Mouse (Mus musculus) gastrocnemius, adult 2 months (tissue): ENCODE data around the gene 2610528J11Rik. TPM values are rescaled to one million over a fixed set of nuclear protein-coding genes. Genes with fewer than 3 reads are reported as not detected.
"Not testable (repeated sequence)": the region's sequence is repeated elsewhere in the genome, so short reads cannot be mapped to it uniquely, and the experiment has no call there.

Experiments used
- DNase-seq: peaks from one replicate; pipeline ENCODE4 v3.0.0; 2022
- H3K27ac ChIP-seq: fragments of 200-600 bp; 2 replicates; pipeline ENCODE4 v1.8.1; 2022; ENCODE audit warnings: mild to moderate bottlenecking
- H3K4me3 ChIP-seq: fragments of 200-600 bp; 2 replicates; pipeline ENCODE4 v1.8.1; 2022; ENCODE audit warnings: mild to moderate bottlenecking, moderate library complexity
- CTCF ChIP-seq: fragments of 200-600 bp; IDR thresholded peaks from 2 replicates; pipeline ENCODE4 v1.8.1; 2022; ENCODE audit warnings: antibody characterized with exemption, mild to moderate bottlenecking, moderate library complexity
- intact Hi-C: fragments of 180-260 bp; cut with DNase I; formaldehyde crosslinking; loops from one replicate; pipeline ENCODE4 v1.15.1; 2025
- long read RNA-seq, 2 experiments: library from polyadenylated mRNA; stranded (forward); transcript quantifications; one replicate each; pipeline ENCODE4 v2.0.0; 2021
- total RNA-seq, 2 experiments: library from RNA; stranded (reverse); gene quantifications; 2 replicates each; pipeline ENCODE4 v1.2.3; 2021

Gene 2610528J11Rik
- total RNA-seq, result not detected
- long read RNA-seq, experiment 1, result 0 reads
- long read RNA-seq, experiment 2, result 0 reads

- TF ChIP-seq CTCF, result no peak
- intact Hi-C loops, result no loop called here
- H3K27ac ChIP-seq, result no peak within 1 kb of the TSS
- no peak for DNase-seq
- no peak within 1 kb of the TSS for H3K4me3 ChIP-seq
Measured at GRCm38 (mm10) chr4:118526408-118527334, at the start of gene 2610528J11Rik. 2610528J11Rik (plus strand) TSS chr4:118526999.

- intact Hi-C loops, result no loop called here
- DNase-seq, result peak; percentile 61
- peak within 1 kb of the TSS; percentile 66 for H3K4me3 ChIP-seq
- no peak for TF ChIP-seq CTCF
- peak within 1 kb of the TSS; percentile 83 for H3K27ac ChIP-seq
Measured at GRCm38 (mm10) chr4:118489717-118490132, 37.1 kb upstream of the 2610528J11Rik start, which contains the start of gene Tie1. Tie1 (minus strand) TSS chr4:118490061.

- Histone ChIP-seq H3K4me3 (peak overlapping the region; percentile 22; the same call in 1 of the 2 replicates), H3K27ac (peak overlapping the region; percentile 68)
- TF ChIP-seq CTCF, result no peak
- intact Hi-C loops, result no loop called here
- DNase-seq, result no peak
Measured at GRCm38 (mm10) chr4:118490461-118490860, 36.3 kb upstream of the 2610528J11Rik start.

GRCm38 (mm10) chr4:118500171-118500724 is 26.6 kb upstream of the 2610528J11Rik start:
- Histone ChIP-seq H3K4me3 (no peak overlapping the region), H3K27ac (peak overlapping the region; percentile 75)
- no peak for DNase-seq
- no peak for TF ChIP-seq CTCF
- intact Hi-C loops, result no loop called here

GRCm38 (mm10) chr4:118500792-118501191 is 26.0 kb upstream of the 2610528J11Rik start:
- Histone ChIP-seq H3K4me3 (no peak overlapping the region), H3K27ac (peak overlapping the region; percentile 75)
- intact Hi-C loops, result no loop called here
- TF ChIP-seq CTCF, result no peak
- no peak for DNase-seq

- no peak for TF ChIP-seq CTCF
- no peak overlapping the region for H3K4me3 ChIP-seq
- H3K27ac ChIP-seq, result peak overlapping the region; percentile 25; the same call in 1 of the 2 replicates
- intact Hi-C loops, result no loop called here
- peak; percentile 25 for DNase-seq
Measured at GRCm38 (mm10) chr4:118505551-118505950, 21.2 kb upstream of the 2610528J11Rik start.

- H3K27ac ChIP-seq, intact Hi-C loops, DNase-seq: not testable (repeated sequence)
Measured at GRCm38 (mm10) chr4:118507171-118507570, 19.6 kb upstream of the 2610528J11Rik start.

GRCm38 (mm10) chr4:118509050-118509449 is 17.7 kb upstream of the 2610528J11Rik start:
- Histone ChIP-seq H3K27ac (peak overlapping the region; percentile 43), H3K4me3 (no peak overlapping the region)
- DNase-seq, result peak; percentile 41
- TF ChIP-seq CTCF, result no peak
- intact Hi-C loops, result no loop called here

More at GRCm38 (mm10) chr4:118507171-118507570, 19.6 kb upstream of the 2610528J11Rik start:
- H3K4me3 ChIP-seq, result not testable (repeated sequence)

- peak overlapping the region; percentile 19; the same call in 1 of the 2 replicates for H3K4me3 ChIP-seq
- peak overlapping the region; percentile 56 for H3K27ac ChIP-seq
- TF ChIP-seq CTCF, result peak; percentile 48
- peak; percentile 29 for DNase-seq
- intact Hi-C loops, result no loop called here
Measured at GRCm38 (mm10) chr4:118516699-118517496, 9.9 kb upstream of the 2610528J11Rik start.

- intact Hi-C loops, result no loop called here
- H3K27ac ChIP-seq, result no peak overlapping the region
Measured at GRCm38 (mm10) chr4:118517497-118518146, 9.2 kb upstream of the 2610528J11Rik start.

GRCm38 (mm10) chr4:118518208-118518607 is 8.6 kb upstream of the 2610528J11Rik start:
- intact Hi-C loops, result no loop called here
- Histone ChIP-seq H3K4me3 (no peak overlapping the region), H3K27ac (no peak overlapping the region)
- no peak for TF ChIP-seq CTCF
- no peak for DNase-seq

More at GRCm38 (mm10) chr4:118517497-118518146, 9.2 kb upstream of the 2610528J11Rik start:
- no peak for TF ChIP-seq CTCF
- DNase-seq, result no peak
- H3K4me3 ChIP-seq, result no peak overlapping the region

GRCm38 (mm10) chr4:118522248-118522647 is 4.6 kb upstream of the 2610528J11Rik start:
- no peak overlapping the region for H3K4me3 ChIP-seq
- H3K27ac ChIP-seq, result no peak overlapping the region
- no peak for TF ChIP-seq CTCF
- no peak for DNase-seq
- intact Hi-C loops, result no loop called here
